Comparison of ENCODE assay signal across 8 mouse cellular contexts in the genomic region with DNA sequence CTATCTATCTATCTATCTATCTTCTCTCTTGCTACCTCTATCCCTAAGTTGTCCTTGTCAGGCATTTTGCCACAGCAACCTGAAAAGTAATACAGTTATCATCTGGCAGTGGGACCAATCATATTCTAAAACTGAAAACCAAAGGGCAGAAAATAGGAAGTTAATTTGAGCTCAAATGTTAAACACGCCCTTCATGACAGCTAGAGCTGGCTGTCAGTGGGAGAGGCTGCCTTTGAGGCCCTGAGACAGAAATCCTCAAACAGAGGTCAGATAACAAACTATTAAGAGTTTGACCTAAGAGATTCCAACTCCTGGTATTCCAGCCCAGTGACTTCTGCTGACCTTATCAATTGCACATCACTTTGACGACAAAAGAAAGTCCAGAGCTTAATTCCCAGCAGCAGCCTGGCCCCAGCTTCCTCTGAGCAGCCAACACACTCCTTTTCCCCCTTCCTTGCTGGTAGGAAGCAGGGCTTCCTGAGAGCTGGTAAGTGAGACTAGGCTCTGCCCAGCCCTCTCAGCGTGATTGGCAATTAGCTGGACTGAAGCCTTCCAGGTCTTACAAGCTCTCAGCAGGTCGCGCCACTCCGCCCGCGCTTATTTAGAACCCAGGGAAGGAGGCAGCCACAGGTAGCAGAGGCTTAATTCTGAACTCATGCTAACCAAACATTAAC.
DNase-seq lines count a peak whose midpoint lies in the region; ATAC-seq and TF ChIP-seq lines count a peak whose summit lies in the region.

No protein-coding gene starts in this region.

- H3K9me3 ChIP-seq in forebrain, embryonic 11.5 days (ENCODE audit: control insufficient read depth, low read length) = no peaks in the 10 kb centered on the region
- H3K9me3 ChIP-seq in forebrain, postnatal 0 days (ENCODE audit: low read length) = 0 out of 2 replicates have a peak, but pooled peaks cover 4% of the 10 kb centered on the region
- H3K9me3 ChIP-seq in neural tube, embryonic 15.5 days (replicated peaks) = no peaks in the 10 kb centered on the region
- peaks cover 3% of the 10 kb centered on the region; the same call in 1 of the 2 replicates for H3K9me3 ChIP-seq in heart, embryonic 16.5 days (replicated peaks; ENCODE audit: control insufficient read depth, low read length)

- no peaks in the 10 kb centered on the region; the same call in 1 of the 2 replicates for H3K27me3 ChIP-seq in forebrain, embryonic 11.5 days (ENCODE audit: control insufficient read depth, insufficient read depth, low read length)
- no peaks in the 10 kb centered on the region for H3K27me3 ChIP-seq in forebrain, postnatal 0 days (ENCODE audit: insufficient read depth, low read length)
- peaks cover 3% of the 10 kb centered on the region for H3K27me3 ChIP-seq in neural tube, embryonic 15.5 days (replicated peaks)
- H3K27me3 ChIP-seq in heart, embryonic 16.5 days (ENCODE audit: control insufficient read depth, insufficient read depth, low read length) = no peaks in the 10 kb centered on the region

- TF ChIP-seq CTCF in forebrain, postnatal 0 days (IDR thresholded peaks at IDR 0.05; ENCODE audit: low read depth) = no peak

- H3K4me3 ChIP-seq in forebrain, embryonic 11.5 days (ENCODE audit: low read depth, low read length) = no peak overlapping the region
- H3K4me3 ChIP-seq in forebrain, postnatal 0 days (ENCODE audit: low read depth, low read length) = no peak overlapping the region
- no peak overlapping the region for H3K4me3 ChIP-seq in neural tube, embryonic 15.5 days (replicated peaks)
- no peak overlapping the region for H3K4me3 ChIP-seq in heart, embryonic 16.5 days (ENCODE audit: low read length)

- H3K4me2 ChIP-seq in forebrain, embryonic 11.5 days (ENCODE audit: low read depth, low read length, severe bottlenecking) = peak overlapping the region; percentile 9; the same call in 1 of the 2 replicates
- no peak overlapping the region for H3K4me2 ChIP-seq in forebrain, postnatal 0 days (ENCODE audit: low read depth)
- peak overlapping the region; percentile 16; the same call in 1 of the 2 replicates for H3K4me2 ChIP-seq in neural tube, embryonic 15.5 days
- peak overlapping the region; percentile 24; the same call in 1 of the 2 replicates for H3K4me2 ChIP-seq in heart, embryonic 16.5 days (ENCODE audit: low read depth, low read length)

- DNase-seq in forebrain, embryonic 11.5 days (ENCODE audit: low spot score) = peak; percentile 74
- no peak for DNase-seq in forebrain, postnatal 0 days
- DNase-seq in neural tube, embryonic 10.5 days (ENCODE audit: extremely low spot score, low spot score) = no peak
- DNase-seq in right cerebral cortex, postnatal 4 days = no peak
- no peak for DNase-seq in left cerebral cortex, postnatal 25 days (ENCODE audit: low spot score in 2 of 2)
- no peak for DNase-seq in thymus, postnatal 14 days

- WGBS in forebrain, embryonic 11.5 days = 6% methylated on average over 8 of the region's 8 CpGs
- 11% methylated on average over 8 of the region's 8 CpGs for WGBS in forebrain, postnatal 0 days
- WGBS in neural tube, embryonic 15.5 days = 15% methylated on average over 8 of the region's 8 CpGs
- WGBS in heart, embryonic 16.5 days = 8% methylated on average over 8 of the region's 8 CpGs

- intact Hi-C loops in left cerebral cortex, postnatal 25 days (cut with DNase I) = no loop called here

- peak; percentile 71 for ATAC-seq in forebrain, embryonic 11.5 days (replicated peaks; ENCODE audit: low FRiP score)
- ATAC-seq in forebrain, postnatal 0 days = no peak
- ATAC-seq in neural tube, embryonic 15.5 days (ENCODE audit: low FRiP score) = no peak
- ATAC-seq in heart, embryonic 16.5 days (replicated peaks; ENCODE audit: extremely low read depth, insufficient read depth, low FRiP score) = no peak; the same call in 1 of the 2 replicates

- H3K9ac ChIP-seq in forebrain, embryonic 11.5 days (ENCODE audit: low read length) = no peak overlapping the region
- H3K9ac ChIP-seq in forebrain, postnatal 0 days = no peak overlapping the region
- H3K9ac ChIP-seq in neural tube, embryonic 15.5 days (replicated peaks) = no peak overlapping the region
- no peak overlapping the region for H3K9ac ChIP-seq in heart, embryonic 16.5 days (ENCODE audit: low read length)

- H3K27ac ChIP-seq in forebrain, embryonic 11.5 days (ENCODE audit: low read depth, low read length) = no peak overlapping the region
- no peak overlapping the region for H3K27ac ChIP-seq in forebrain, postnatal 0 days (ENCODE audit: low read depth, low read length)
- H3K27ac ChIP-seq in neural tube, embryonic 15.5 days (replicated peaks) = no peak overlapping the region
- H3K27ac ChIP-seq in heart, embryonic 16.5 days (ENCODE audit: low read length) = no peak overlapping the region

- peaks cover 5% of the 10 kb centered on the region; the same call in 1 of the 2 replicates for H3K4me1 ChIP-seq in forebrain, embryonic 11.5 days (replicated peaks; ENCODE audit: control insufficient read depth, insufficient read depth, low read length)
- H3K4me1 ChIP-seq in forebrain, postnatal 0 days (ENCODE audit: insufficient read depth) = no peaks in the 10 kb centered on the region
- peaks cover 8% of the 10 kb centered on the region for H3K4me1 ChIP-seq in neural tube, embryonic 15.5 days
- H3K4me1 ChIP-seq in heart, embryonic 16.5 days (ENCODE audit: control insufficient read depth, insufficient read depth, low read length) = peaks cover 7% of the 10 kb centered on the region

- no peaks in the 10 kb centered on the region for H3K36me3 ChIP-seq in forebrain, embryonic 11.5 days (ENCODE audit: control insufficient read depth, insufficient read depth, low read length)
- no peaks in the 10 kb centered on the region for H3K36me3 ChIP-seq in forebrain, postnatal 0 days (ENCODE audit: insufficient read depth)
- H3K36me3 ChIP-seq in neural tube, embryonic 15.5 days = no peaks in the 10 kb centered on the region
- H3K36me3 ChIP-seq in heart, embryonic 16.5 days (ENCODE audit: control insufficient read depth, insufficient read depth) = no peaks in the 10 kb centered on the region
